Mouse (Mus musculus): ENCODE measurements around the gene Htr5b.

Htr5b gene

GRCm38 (mm10) chr1:121528399-121528720, at the start of gene Htr5b:
Gene Htr5b (minus strand): TSS chr1:121528465.
- no peak for DNase-seq (ENCODE audit: low spot score)

- DNase-seq (ENCODE audit: low spot score): no peak
Measured at GRCm38 (mm10) chr1:121577491-121577890, 49.2 kb upstream of the Htr5b start.

GRCm38 (mm10) chr1:121570522-121570921, 42.3 kb upstream of the Htr5b start:
- no peak for DNase-seq (ENCODE audit: low spot score)

- peak; percentile 90 for DNase-seq (ENCODE audit: low spot score)
Measured at GRCm38 (mm10) chr1:121567521-121568489, 39.5 kb upstream of the Htr5b start, which contains the start of gene Ddx18. Gene Ddx18 (minus strand): TSS chr1:121567989.

- DNase-seq (ENCODE audit: low spot score): no peak
Measured at GRCm38 (mm10) chr1:121557861-121558260, 29.6 kb upstream of the Htr5b start.

GRCm38 (mm10) chr1:121551457-121551835, 23.2 kb upstream of the Htr5b start:
- no peak for DNase-seq (ENCODE audit: low spot score)

- DNase-seq (ENCODE audit: low spot score): no peak
Measured at GRCm38 (mm10) chr1:121550801-121551456, 22.7 kb upstream of the Htr5b start.

- DNase-seq (ENCODE audit: low spot score): no peak
Measured at GRCm38 (mm10) chr1:121549456-121549855, 21.2 kb upstream of the Htr5b start.

- DNase-seq (ENCODE audit: low spot score): no peak
Measured at GRCm38 (mm10) chr1:121548667-121549066, 20.4 kb upstream of the Htr5b start.

- no peak for DNase-seq (ENCODE audit: low spot score)
Measured at GRCm38 (mm10) chr1:121546844-121547243, 18.6 kb upstream of the Htr5b start.

- no peak for DNase-seq (ENCODE audit: low spot score)
Measured at GRCm38 (mm10) chr1:121540361-121540760, 12.1 kb upstream of the Htr5b start.

- DNase-seq (ENCODE audit: low spot score): no peak
Measured at GRCm38 (mm10) chr1:121531439-121531838, 3.2 kb upstream of the Htr5b start.

GRCm38 (mm10) chr1:121529286-121529685, 1.0 kb upstream of the Htr5b start:
- DNase-seq (ENCODE audit: low spot score): no peak

- DNase-seq (ENCODE audit: low spot score): no peak
Measured at GRCm38 (mm10) chr1:121527600-121528398, 466 bp downstream of the Htr5b start.

- no peak for DNase-seq (ENCODE audit: low spot score)
Measured at GRCm38 (mm10) chr1:121527061-121527460, 1.2 kb downstream of the Htr5b start.

GRCm38 (mm10) chr1:121518609-121519008, 9.7 kb downstream of the Htr5b start:
- no peak for DNase-seq (ENCODE audit: low spot score)

GRCm38 (mm10) chr1:121511966-121512365, 16.3 kb downstream of the Htr5b start:
- no peak for DNase-seq (ENCODE audit: low spot score)

- no peak for DNase-seq (ENCODE audit: low spot score)
Measured at GRCm38 (mm10) chr1:121511186-121511585, 17.1 kb downstream of the Htr5b start.

- no peak for DNase-seq (ENCODE audit: low spot score)
Measured at GRCm38 (mm10) chr1:121510420-121511140, 17.7 kb downstream of the Htr5b start.

GRCm38 (mm10) chr1:121508729-121509128, 19.5 kb downstream of the Htr5b start:
- no peak for DNase-seq (ENCODE audit: low spot score)

GRCm38 (mm10) chr1:121497093-121497492, 31.2 kb downstream of the Htr5b start:
- no peak for DNase-seq (ENCODE audit: low spot score)

GRCm38 (mm10) chr1:121490241-121490640, 38.0 kb downstream of the Htr5b start:
- peak; percentile 6 for DNase-seq (ENCODE audit: low spot score)

Measured in c-Kit-positive CD71-positive TER-119-positive erythroid progenitor cells, embryonic 14.5 days (primary cell).